Mouse (Mus musculus) liver, postnatal 0 days (tissue): ENCODE measurements around the gene Tas1r2.

Experiments used
- CTCF ChIP-seq: sonication (generic); IDR thresholded peaks from 2 replicates; pipeline ENCODE4 v1.5.1; 2016; ENCODE audit warnings: antibody characterized with exemption, low read depth
- EP300 ChIP-seq: IDR thresholded peaks from 2 replicates; pipeline ENCODE4 v1.6.1; 2016; ENCODE audit warnings: antibody characterized with exemption, low read depth, mild to moderate bottlenecking

GRCm38 (mm10) chr4:139715241-139715932, 62.0 kb downstream of the Tas1r2 start:
- no peak for TF ChIP-seq EP300
- TF ChIP-seq CTCF = no peak
